Mouse (Mus musculus): ENCODE results near the gene Dpysl5.

GRCm38 (mm10) chr5:30666391-30667195 lies 44.8 kb upstream of the Dpysl5 start, which contains the start of gene Cenpa:
- TF ChIP-seq CTCF (IDR thresholded peaks at IDR 0.05; ENCODE audit: control insufficient read depth, insufficient read depth, insufficient replicate concordance, low read depth, low read length), result no peak
- peak; percentile 25; the same call in 1 of the 2 replicates for TF ChIP-seq POLR2A (IDR thresholded peaks at IDR 0.05; ENCODE audit: control insufficient read depth, low read depth, low read length)
